Mouse (Mus musculus) Muller cell, postnatal 12 days (primary cell): ENCODE data around the gene Ipcef1.
A peak's percentile ranks its signal among the peaks of the same experiment; 100 is the strongest.

Experiments
- DNase-seq: peaks from one replicate; pipeline ENCODE4 v3.0.0-alpha.2; 2015; ENCODE audit errors: inconsistent ontology term

The Ipcef1 gene

GRCm38 (mm10) chr10:7052315-7053017, at the start of gene Ipcef1:
TSS of gene Ipcef1 (minus strand) at chr10:7052478.
- DNase-seq = no peak

- no peak for DNase-seq
Observed at GRCm38 (mm10) chr10:7077971-7078370, 25.7 kb upstream of the Ipcef1 start.

- no peak for DNase-seq
Observed at GRCm38 (mm10) chr10:7077389-7077808, 25.1 kb upstream of the Ipcef1 start.

GRCm38 (mm10) chr10:7076662-7077211, 24.5 kb upstream of the Ipcef1 start:
- DNase-seq = no peak

- DNase-seq = peak; percentile 72
Observed at GRCm38 (mm10) chr10:7076201-7076600, 23.9 kb upstream of the Ipcef1 start.

- peak; percentile 37 for DNase-seq
Observed at GRCm38 (mm10) chr10:7075661-7076060, 23.4 kb upstream of the Ipcef1 start.

GRCm38 (mm10) chr10:7074231-7074630, 22.0 kb upstream of the Ipcef1 start:
- no peak for DNase-seq

GRCm38 (mm10) chr10:7070924-7071323, 18.6 kb upstream of the Ipcef1 start:
- DNase-seq = no peak

GRCm38 (mm10) chr10:7070100-7070835, 18.0 kb upstream of the Ipcef1 start:
- no peak for DNase-seq

GRCm38 (mm10) chr10:7069090-7069489, 16.8 kb upstream of the Ipcef1 start:
- no peak for DNase-seq

GRCm38 (mm10) chr10:7068608-7069007, 16.3 kb upstream of the Ipcef1 start:
- no peak for DNase-seq

- DNase-seq = no peak
Observed at GRCm38 (mm10) chr10:7063752-7064457, 11.6 kb upstream of the Ipcef1 start.

- DNase-seq = no peak
Observed at GRCm38 (mm10) chr10:7062993-7063392, 10.7 kb upstream of the Ipcef1 start.

GRCm38 (mm10) chr10:7060326-7060725, 8.0 kb upstream of the Ipcef1 start:
- peak; percentile 39 for DNase-seq

GRCm38 (mm10) chr10:7057546-7057945, 5.3 kb upstream of the Ipcef1 start:
- peak; percentile 86 for DNase-seq

GRCm38 (mm10) chr10:7054560-7055205, 2.4 kb upstream of the Ipcef1 start:
- no peak for DNase-seq

GRCm38 (mm10) chr10:7049901-7050300, 2.4 kb downstream of the Ipcef1 start:
- DNase-seq = no peak

- DNase-seq = no peak
Observed at GRCm38 (mm10) chr10:7047919-7048291, 4.4 kb downstream of the Ipcef1 start.

- peak; percentile 30 for DNase-seq
Observed at GRCm38 (mm10) chr10:7047288-7047918, 4.9 kb downstream of the Ipcef1 start.

GRCm38 (mm10) chr10:7043896-7044295, 8.4 kb downstream of the Ipcef1 start:
- DNase-seq = no peak

GRCm38 (mm10) chr10:7041032-7041431, 11.2 kb downstream of the Ipcef1 start:
- DNase-seq = no peak
